Mouse (Mus musculus) CH12.LX (cell line): Measurements from ENCODE around the gene Kif24.

Experiments
- CTCF ChIP-seq, 2 experiments: IDR thresholded peaks in 1 of 2; conservative IDR thresholded peaks in 1 of 2; 2 replicates each; pipeline ENCODE4 v1.5.1; 2011 to 2012; ENCODE audit warnings: low read depth in 2 of 2, low read length in 2 of 2, improper control_type of control experiment in 1 of 2, inconsistent platforms in 1 of 2, mild to moderate bottlenecking in 1 of 2, moderate library complexity in 1 of 2
- E2F4 ChIP-seq: IDR thresholded peaks from 2 replicates; pipeline ENCODE4 v1.6.1; 2011; ENCODE audit warnings: low read depth, low read length, improper control_type of control experiment; ENCODE audit not compliant: insufficient replicate concordance
- EP300 ChIP-seq: IDR thresholded peaks from 2 replicates; pipeline ENCODE4 v1.6.1; 2011; ENCODE audit warnings: low read length, improper control_type of control experiment
- MYC ChIP-seq: IDR thresholded peaks from 2 replicates; pipeline ENCODE4 v1.6.1; 2011; ENCODE audit warnings: low read depth, mild to moderate bottlenecking, improper control_type of control experiment, low read length
- POLR2A ChIP-seq: IDR thresholded peaks from 2 replicates; pipeline ENCODE4 v1.6.1; 2011; ENCODE audit warnings: low read depth, mild to moderate bottlenecking, improper control_type of control experiment, low read length

GRCm38 (mm10) chr4:41346011-41346410, 118.7 kb downstream of the Kif24 start:
- TF ChIP-seq CTCF (conservative IDR thresholded peaks at IDR 0.05 in 1 of 2, IDR thresholded peaks at IDR 0.05 in 1 of 2; ENCODE audit: low read depth in 2 of 2, low read length in 2 of 2) (no peak), MYC (no peak), POLR2A (no peak), EP300 (no peak), E2F4 (no peak)
